In genomic region chr19:37436514-37437288, GRCm38 (mm10) we compare ENCODE assay signal across 8 mouse cellular contexts. TPM values are rescaled to one million over a fixed set of nuclear protein-coding genes. Genes with fewer than 3 reads are reported as not detected.
A peak's percentile ranks its signal among the peaks of the same experiment; 100 is the strongest.
DNase-seq lines count a peak whose midpoint lies in the region; ATAC-seq and TF ChIP-seq lines count a peak whose summit lies in the region.

No protein-coding gene starts in this region.

- no peak for TF ChIP-seq POLR2A in ES-Bruce4 (IDR thresholded peaks at IDR 0.05; ENCODE audit: insufficient read depth, low read length)
- TF ChIP-seq POLR2A in heart, adult 2 months (IDR thresholded peaks at IDR 0.05; ENCODE audit: insufficient read depth, low read depth, low read length) = no peak

- TF ChIP-seq CTCF in forebrain, postnatal 0 days (IDR thresholded peaks at IDR 0.05; ENCODE audit: low read depth) = no peak
- TF ChIP-seq CTCF in ES-Bruce4 (IDR thresholded peaks at IDR 0.05; ENCODE audit: low read depth, low read length) = no peak
- no peak for TF ChIP-seq CTCF in heart, adult 2 months (IDR thresholded peaks at IDR 0.05)

- H3K27me3 ChIP-seq in forebrain, postnatal 0 days (ENCODE audit: insufficient read depth, low read length) = peaks cover 54% of the 10 kb centered on the region
- peaks cover 66% of the 10 kb centered on the region for H3K27me3 ChIP-seq in forebrain, embryonic 16.5 days (replicated peaks; ENCODE audit: control insufficient read depth, insufficient read depth, low read length)
- H3K27me3 ChIP-seq in ES-Bruce4 (ENCODE audit: control insufficient read depth, insufficient read depth, low read length, poor library complexity, severe bottlenecking) = 0 out of 2 replicates have a peak, but pooled peaks cover 3% of the 10 kb centered on the region
- peaks cover 8% of the 10 kb centered on the region for H3K27me3 ChIP-seq in heart, adult 2 months (ENCODE audit: control insufficient read depth, insufficient read depth, low read length)

- H3K4me3 ChIP-seq in forebrain, postnatal 0 days (ENCODE audit: low read depth, low read length) = no peak overlapping the region
- H3K4me3 ChIP-seq in forebrain, embryonic 16.5 days (replicated peaks; ENCODE audit: low read length) = no peak overlapping the region
- peak overlapping the region; percentile 31 for H3K4me3 ChIP-seq in ES-Bruce4 (ENCODE audit: low read depth, low read length)
- peak overlapping the region; percentile 36 for H3K4me3 ChIP-seq in heart, adult 2 months

- H3K36me3 ChIP-seq in forebrain, postnatal 0 days (ENCODE audit: insufficient read depth) = no peaks in the 10 kb centered on the region
- H3K36me3 ChIP-seq in forebrain, embryonic 16.5 days (ENCODE audit: control insufficient read depth, insufficient read depth) = no peaks in the 10 kb centered on the region
- peaks cover 8% of the 10 kb centered on the region for H3K36me3 ChIP-seq in ES-Bruce4 (ENCODE audit: control insufficient read depth, insufficient read depth, low read length, poor library complexity, severe bottlenecking)
- no peaks in the 10 kb centered on the region for H3K36me3 ChIP-seq in heart, adult 2 months (ENCODE audit: control insufficient read depth, insufficient read depth, low read length)

- DNase-seq in forebrain, postnatal 0 days = peak; percentile 12
- peak; percentile 56 to 68 for DNase-seq in heart, adult 2 months
- DNase-seq in kidney, postnatal 10 days = peak; percentile 60
- DNase-seq in lung, postnatal 4 days = peak; percentile 68 to 77
- no peak for DNase-seq in ovary, postnatal 36 days (ENCODE audit: low spot score)
- DNase-seq in right cerebral cortex, adult 18-20 months = no peak

- H3K4me1 ChIP-seq in forebrain, postnatal 0 days (ENCODE audit: insufficient read depth) = no peaks in the 10 kb centered on the region
- H3K4me1 ChIP-seq in forebrain, embryonic 16.5 days (replicated peaks; ENCODE audit: control insufficient read depth, insufficient read depth, low read length) = peaks cover 17% of the 10 kb centered on the region
- H3K4me1 ChIP-seq in ES-Bruce4 (ENCODE audit: control insufficient read depth, insufficient read depth, low read length) = no peaks in the 10 kb centered on the region
- H3K4me1 ChIP-seq in heart, adult 2 months (ENCODE audit: control insufficient read depth, insufficient read depth, low read length) = no peaks in the 10 kb centered on the region; the same call in 1 of the 2 replicates

- intact Hi-C loops in heart, adult 2 months (cut with DNase I) = loop anchor here (5.0 kb wide), 3 partner anchors 46 to 91 kb away; no protein-coding TSS in a partner anchor

- H3K4me2 ChIP-seq in forebrain, postnatal 0 days (ENCODE audit: low read depth) = no peak overlapping the region
- H3K4me2 ChIP-seq in forebrain, embryonic 16.5 days (ENCODE audit: low read length) = no peak overlapping the region

- WGBS in forebrain, postnatal 0 days = 7% methylated on average over 28 of the region's 28 CpGs
- WGBS in forebrain, embryonic 16.5 days = 4% methylated on average over 28 of the region's 28 CpGs
- WGBS in heart, adult 2 months = 67% methylated on average over 28 of the region's 28 CpGs

- no peak for ATAC-seq in forebrain, postnatal 0 days
- ATAC-seq in forebrain, embryonic 16.5 days = no peak

- no peak for TF ChIP-seq EP300 in ES-Bruce4 (IDR thresholded peaks at IDR 0.05; ENCODE audit: insufficient read depth, low read depth, low read length)
- 0 out of 2 replicates have a peak, but pooled peaks have one; percentile 20 for TF ChIP-seq EP300 in heart, adult 2 months (IDR thresholded peaks at IDR 0.05; ENCODE audit: insufficient read depth, low read depth, low read length)

- H3K9me3 ChIP-seq in forebrain, postnatal 0 days (ENCODE audit: low read length) = no peaks in the 10 kb centered on the region
- no peaks in the 10 kb centered on the region for H3K9me3 ChIP-seq in forebrain, embryonic 16.5 days (ENCODE audit: control insufficient read depth, low read length)
- H3K9me3 ChIP-seq in ES-Bruce4 (replicated peaks; ENCODE audit: control insufficient read depth, insufficient read depth, low read length, poor library complexity, severe bottlenecking) = no peaks in the 10 kb centered on the region

- no peak overlapping the region for H3K27ac ChIP-seq in forebrain, postnatal 0 days (ENCODE audit: low read depth, low read length)
- no peak overlapping the region for H3K27ac ChIP-seq in forebrain, embryonic 16.5 days (ENCODE audit: low read length)
- no peak overlapping the region for H3K27ac ChIP-seq in ES-Bruce4 (ENCODE audit: insufficient read depth, low read length)
- H3K27ac ChIP-seq in heart, adult 2 months = no peak overlapping the region; the same call in 1 of the 2 replicates

- no peak overlapping the region for H3K9ac ChIP-seq in forebrain, postnatal 0 days
- H3K9ac ChIP-seq in forebrain, embryonic 16.5 days (replicated peaks; ENCODE audit: low read depth, low read length) = no peak overlapping the region
- peak overlapping the region; percentile 99; the same call in 1 of the 2 replicates for H3K9ac ChIP-seq in ES-Bruce4 (ENCODE audit: low read depth, poor library complexity, severe bottlenecking)
- H3K9ac ChIP-seq in heart, adult 2 months (ENCODE audit: low read depth, low read length) = no peak overlapping the region

- no peaks in the 10 kb centered on the region for H3K79me2 ChIP-seq in heart, adult 2 months (replicated peaks; ENCODE audit: control insufficient read depth, insufficient read depth, low read length)

RNA-seq across cellular contexts. Expression of gene Hhex, which starts 2.1 kb away (rescaled TPM):
- 0.69 and 1.1 TPM in 2 replicates for total RNA-seq in forebrain, postnatal 0 days (2014; rRNA removed)
- 2.1 and 3.4 TPM in 2 replicates for polyA plus RNA-seq in forebrain, postnatal 0 days (2015; fragmentation: Nextera tagmentation; extraction: Ambion mirVana)
- polyA plus RNA-seq in forebrain, embryonic 16.5 days (2015; fragmentation: Nextera tagmentation; extraction: Ambion mirVana) = 3.3 and 5.1 TPM in 2 replicates
- polyA plus RNA-seq in ES-Bruce4 (2011; ENCODE audit: insufficient read depth, insufficient read length, low read depth, missing spikeins) = 8.2 and 9.0 TPM in 2 replicates
- total RNA-seq in heart, adult 2 months (2021) = 1 to 10 TPM; 2.2 to 4.2 TPM
- 2.0 and 2.3 TPM in 2 replicates for polyA plus RNA-seq in heart, adult 2 months (2012; rRNA removed)

Comparison
In these comparisons a context has a peak if more than half of its experiments do, and no peak if none do; other contexts are left out.
1. DNase-seq: peak in forebrain, postnatal 0 days (single experiment), heart, adult 2 months (2 of 2), kidney, postnatal 10 days (single experiment) and lung, postnatal 4 days (2 of 2); none in ovary, postnatal 36 days (single experiment) and right cerebral cortex, adult 18-20 months (single experiment).
2. H3K4me3 ChIP-seq: peak in ES-Bruce4 (single experiment) and heart, adult 2 months (single experiment); none in forebrain, postnatal 0 days (single experiment) and forebrain, embryonic 16.5 days (single experiment).